Mouse (Mus musculus) kidney, postnatal 0 days (tissue): ENCODE results near the gene Kyat1. TPM values are rescaled to one million over a fixed set of nuclear protein-coding genes. Genes with fewer than 3 reads are reported as not detected.
"Not testable (repeated sequence)": the region's sequence is repeated elsewhere in the genome, so short reads cannot be mapped to it uniquely, and the experiment has no call there.

ENCODE experiments used
- ATAC-seq: fragments of 200-750 bp; cut with Nextera tagmentation; replicated peaks from 2 replicates; pipeline ENCODE4 v1.8.0; 2017; ENCODE audit warnings: low read depth, moderate number of reproducible peaks, moderate TSS enrichment, moderate library complexity; ENCODE audit not compliant: low FRiP score
- DNase-seq: peaks from one replicate; pipeline ENCODE4 v3.0.0-alpha.2; 2016; ENCODE audit warnings: low spot score
- H3K27ac ChIP-seq: fragments of 300-500 bp; sonication (generic); 2 replicates; pipeline ENCODE4 v1.5.1; 2014; ENCODE audit warnings: mild to moderate bottlenecking
- H3K27me3 ChIP-seq: fragments of 300-500 bp; sonication (generic); 2 replicates; pipeline ENCODE4 v1.6.1; 2014; ENCODE audit warnings: low read length, mixed read lengths; ENCODE audit not compliant: insufficient read depth
- H3K36me3 ChIP-seq: fragments of 300-500 bp; sonication (generic); 2 replicates; pipeline ENCODE4 v1.6.1; 2014; ENCODE audit warnings: low read length, mixed read lengths; ENCODE audit not compliant: insufficient read depth
- H3K4me1 ChIP-seq: fragments of 300-500 bp; sonication (generic); replicated peaks from 2 replicates; pipeline ENCODE4 v1.6.1; 2014; ENCODE audit warnings: antibody characterized with exemption, low read length, mixed read lengths; ENCODE audit not compliant: insufficient read depth
- H3K4me2 ChIP-seq: fragments of 300-500 bp; sonication (generic); 2 replicates; pipeline ENCODE4 v1.6.1; 2014; ENCODE audit warnings: mild to moderate bottlenecking, low read length, moderate library complexity, mixed read lengths
- H3K4me3 ChIP-seq: fragments of 300-500 bp; sonication (generic); replicated peaks from 2 replicates; pipeline ENCODE4 v1.5.1; 2014; ENCODE audit warnings: low read depth, low read length
- H3K9ac ChIP-seq: fragments of 300-500 bp; sonication (generic); 2 replicates; pipeline ENCODE4 v1.6.1; 2014; ENCODE audit warnings: low read depth, low read length
- H3K9me3 ChIP-seq: fragments of 300-500 bp; sonication (generic); replicated peaks from 2 replicates; pipeline ENCODE4 v1.6.1; 2016; ENCODE audit warnings: low read length, inconsistent platforms, mixed read lengths
- CTCF ChIP-seq: IDR thresholded peaks from 2 replicates; pipeline ENCODE4 v1.5.1; 2016; ENCODE audit warnings: antibody characterized with exemption, low read depth, mild to moderate bottlenecking, moderate library complexity
- WGBS: fragments of 180-500 bp; shearing (Covaris S2); extraction: QIAGEN DNeasy Blood & Tissue Kit; methylation state at CpG from one replicate; pipeline ENCODE4 v1.1.7; 2014; 5-methylcytosine and 5-hydroxymethylcytosine counted together
- polyA plus RNA-seq: library from polyadenylated mRNA; unstranded; fragments of >200 nt; fragmentation: Nextera tagmentation; extraction: Ambion mirVana; gene quantifications from 2 replicates; pipeline ENCODE4 v1.2.1, GENCODE M21; 2015

Kyat1 gene
- polyA plus RNA-seq, 1 experiment from 2014 or later = 22.9 TPM

GRCm38 (mm10) chr2:30183721-30184120, 21.9 kb downstream of the Kyat1 start:
- no peak overlapping the region for H3K4me3 ChIP-seq
- 69% methylated on average over 3 of the region's 3 CpGs for WGBS
- no peaks in the 10 kb centered on the region for H3K27me3 ChIP-seq
- H3K4me2 ChIP-seq = no peak overlapping the region
- H3K9ac ChIP-seq = no peak overlapping the region
- no peak overlapping the region for H3K27ac ChIP-seq
- no peaks in the 10 kb centered on the region for H3K9me3 ChIP-seq
- no peak for DNase-seq
- no peaks in the 10 kb centered on the region for H3K36me3 ChIP-seq
- no peaks in the 10 kb centered on the region for H3K4me1 ChIP-seq
- peak; percentile 78 for ATAC-seq
- no peak for TF ChIP-seq CTCF

DNA sequence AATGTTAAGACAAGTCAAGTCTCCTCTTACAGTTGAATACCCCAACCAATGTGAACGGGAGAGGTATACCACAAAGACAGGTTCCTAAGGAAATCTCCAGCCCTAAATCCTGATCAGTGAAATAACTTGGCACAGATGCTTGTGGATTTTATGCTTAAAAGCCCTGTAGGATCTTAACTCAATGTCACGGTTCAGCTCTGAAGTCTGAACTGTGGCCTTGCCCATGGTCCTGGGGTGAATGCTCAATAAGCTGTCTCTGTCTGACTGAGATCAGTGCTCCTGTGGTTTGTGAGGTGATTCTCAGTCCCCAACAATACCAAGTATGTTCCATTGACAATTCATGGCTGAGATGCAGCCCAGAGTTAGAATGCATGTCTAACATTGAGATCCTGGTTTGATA, 23.2 kb downstream of the Kyat1 start:
- Histone ChIP-seq H3K9me3 (no peaks in the 10 kb centered on the region), H3K27ac (no peak overlapping the region), H3K4me3 (no peak overlapping the region), H3K27me3 (no peaks in the 10 kb centered on the region), H3K36me3 (no peaks in the 10 kb centered on the region), H3K4me1 (peaks cover 5% of the 10 kb centered on the region), H3K9ac (no peak overlapping the region), H3K4me2 (no peak overlapping the region)
- WGBS = 84% methylated on average over 2 of the region's 2 CpGs
- ATAC-seq (no peak), DNase-seq (no peak)
- TF ChIP-seq CTCF = no peak

DNA sequence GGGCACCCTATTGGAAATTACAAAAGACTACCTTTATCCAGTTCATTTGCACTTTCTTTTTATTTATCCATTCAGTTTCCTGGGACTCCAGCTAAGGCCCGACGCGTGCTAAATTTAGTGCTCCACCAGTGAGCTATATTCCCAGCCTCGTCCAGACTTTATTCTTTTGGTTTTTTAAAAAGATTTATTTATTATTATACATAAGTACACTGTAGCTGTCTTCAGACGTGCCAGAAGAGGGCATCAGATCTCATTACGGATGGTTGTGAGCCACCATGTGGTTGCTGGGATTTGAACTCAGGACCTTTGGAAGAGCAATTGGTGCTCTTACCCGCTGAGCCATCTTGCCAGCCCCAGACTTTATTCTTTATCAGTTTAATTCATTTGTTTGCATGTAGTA, 26.9 kb downstream of the Kyat1 start:
- H3K4me2 ChIP-seq = peak overlapping the region; percentile 84
- not testable (repeated sequence) for H3K9ac ChIP-seq, H3K9me3 ChIP-seq, H3K27ac ChIP-seq, H3K4me1 ChIP-seq, ATAC-seq, DNase-seq, H3K27me3 ChIP-seq
- WGBS = 49% methylated on average over 7 of the region's 7 CpGs
- peak; percentile 23; the same call in 1 of the 2 replicates for TF ChIP-seq CTCF
- H3K4me3 ChIP-seq = peak overlapping the region; percentile 65
- peaks cover 23% of the 10 kb centered on the region for H3K36me3 ChIP-seq

DNA sequence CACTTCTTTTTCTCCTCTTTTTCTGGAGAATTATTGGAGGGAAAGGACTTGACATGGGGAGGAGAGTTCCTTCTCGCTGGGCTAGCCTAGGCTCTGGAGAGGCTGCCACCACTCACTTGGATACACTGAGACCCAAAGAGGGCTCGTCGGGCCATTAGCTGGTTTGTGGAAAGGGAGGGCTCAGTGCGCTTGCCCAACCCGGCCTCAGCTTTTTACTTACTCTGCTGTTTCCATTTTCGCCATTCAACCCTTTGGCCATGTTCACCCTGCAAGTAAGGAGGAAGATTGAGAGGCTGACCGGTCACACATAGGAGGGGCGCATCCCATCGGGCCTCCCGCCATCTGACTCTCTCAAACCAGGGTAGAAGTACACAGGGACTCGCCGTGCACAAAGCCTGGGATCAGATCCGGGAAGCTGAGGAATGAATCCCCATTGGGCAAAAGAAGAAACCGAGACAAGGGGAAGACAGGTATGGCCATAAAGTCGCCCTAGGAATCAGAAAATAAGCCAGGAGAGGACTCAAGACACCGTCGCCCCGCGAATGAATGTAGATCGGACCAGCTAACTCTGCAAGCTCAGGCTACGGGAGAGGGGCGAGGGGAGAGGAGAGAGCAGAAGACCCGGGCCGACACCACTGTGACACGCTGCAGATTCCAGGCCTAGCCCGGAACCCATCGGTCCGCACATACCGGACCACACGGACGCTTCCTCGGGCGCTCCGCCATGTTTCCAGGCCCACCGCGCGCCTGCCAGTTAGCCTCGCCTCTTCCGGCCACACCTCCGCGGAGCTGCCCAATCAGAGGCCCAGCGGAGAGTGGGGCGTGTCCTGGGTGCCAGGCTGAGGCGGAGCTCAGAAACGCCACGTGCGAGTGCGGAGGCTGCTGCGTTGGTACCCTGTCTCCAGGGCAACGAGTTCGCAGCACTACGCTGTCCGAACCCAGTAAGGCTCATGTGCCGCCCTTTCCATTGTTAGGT, 27.7 kb downstream of the Kyat1 start, which contains the start of gene Spout1:
TSS of gene Spout1 (minus strand) at position 760 of the 976 bp plus-strand sequence.
- peak; percentile 98 for DNase-seq
- peak within 1 kb of the TSS; percentile 26; the same call in 1 of the 2 replicates for H3K27ac ChIP-seq
- H3K27me3 ChIP-seq = no peaks in the 10 kb centered on the region
- H3K4me1 ChIP-seq = peaks cover 10% of the 10 kb centered on the region
- TF ChIP-seq CTCF = no peak; the same call in 1 of the 2 replicates
- H3K9ac ChIP-seq = peak within 1 kb of the TSS; percentile 78
- WGBS = 3% methylated on average over 54 of the region's 54 CpGs
- peak within 1 kb of the TSS; percentile 84 for H3K4me2 ChIP-seq
- H3K4me3 ChIP-seq = peak within 1 kb of the TSS; percentile 65
- peak; percentile 97 for ATAC-seq
- peaks cover 30% of the 10 kb centered on the region for H3K36me3 ChIP-seq
- no peaks in the 10 kb centered on the region for H3K9me3 ChIP-seq

- H3K36me3 ChIP-seq = peaks cover 31% of the 10 kb centered on the region
- no peak for TF ChIP-seq CTCF
- no peaks in the 10 kb centered on the region for H3K27me3 ChIP-seq
- H3K4me2 ChIP-seq = no peak overlapping the region
- 100% methylated on average over 2 of the region's 2 CpGs for WGBS
- ATAC-seq = no peak
- H3K4me3 ChIP-seq = no peak overlapping the region
- H3K4me1 ChIP-seq = peaks cover 15% of the 10 kb centered on the region
- DNase-seq = no peak
- H3K9ac ChIP-seq = no peak overlapping the region
- no peaks in the 10 kb centered on the region for H3K9me3 ChIP-seq
- H3K27ac ChIP-seq = no peak overlapping the region
Measured at GRCm38 (mm10) chr2:30176561-30176960, 29.1 kb downstream of the Kyat1 start.

DNA sequence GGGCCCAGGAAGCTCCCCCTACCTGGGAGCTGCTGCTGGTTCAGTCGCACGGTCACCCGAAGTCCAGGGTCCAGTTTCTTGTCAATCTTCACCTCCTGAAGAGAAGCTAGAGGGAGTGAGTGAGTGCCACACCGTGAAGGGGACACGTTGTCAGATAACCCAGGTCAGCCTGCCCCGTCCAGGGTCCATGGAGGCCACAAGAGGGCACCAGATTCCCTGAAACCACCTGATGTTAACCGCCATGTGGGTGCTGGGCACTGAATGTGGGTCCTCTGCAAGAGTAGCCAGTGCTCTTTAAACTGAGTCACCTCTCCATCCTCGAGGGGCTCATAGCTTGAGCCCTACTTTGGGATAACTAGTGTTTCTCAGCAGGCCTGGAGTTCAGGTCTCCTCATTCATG, 29.8 kb downstream of the Kyat1 start:
- DNase-seq = no peak

More for the DNA sequence above, 29.8 kb downstream of the Kyat1 start:
- peak; percentile 40; the same call in 1 of the 2 replicates for TF ChIP-seq CTCF
- Histone ChIP-seq H3K4me1 (peaks cover 15% of the 10 kb centered on the region), H3K27me3 (no peaks in the 10 kb centered on the region), H3K36me3 (peaks cover 31% of the 10 kb centered on the region), H3K27ac (no peak overlapping the region), H3K4me2 (no peak overlapping the region), H3K9me3 (no peaks in the 10 kb centered on the region), H3K4me3 (no peak overlapping the region), H3K9ac (no peak overlapping the region)
- no peak for ATAC-seq
- 91% methylated on average over 8 of the region's 8 CpGs for WGBS
